Mouse (Mus musculus): Measurements from ENCODE around the gene Atg2a.

GRCm38 (mm10) chr19:6303831-6304230, 62.4 kb downstream of the Atg2a start:
- TF ChIP-seq POLR2A (IDR thresholded peaks at IDR 0.05; ENCODE audit: control insufficient read depth, extremely low read depth, insufficient read depth, low read length, poor library complexity): no peak
- TF ChIP-seq CTCF (IDR thresholded peaks at IDR 0.05; ENCODE audit: borderline replicate concordance, control insufficient read depth, extremely low read depth, insufficient read depth, low read length, poor library complexity): no peak

All from thymus, adult 2 months (tissue).